Mouse (Mus musculus) liver, adult (tissue): ENCODE results near the gene Zmynd10.

Experiments
- GATA4 ChIP-seq: IDR thresholded peaks from 2 replicates; pipeline ENCODE4 v1.6.1; 2014; ENCODE audit warnings: mild to moderate bottlenecking, low read length; ENCODE audit not compliant: insufficient replicate concordance

Zmynd10 gene

GRCm38 (mm10) chr9:107526198-107527026 lies 20.7 kb upstream of the Zmynd10 start:
- TF ChIP-seq GATA4 = no peak

- TF ChIP-seq GATA4 = peak; percentile 39; the same call in 1 of the 2 replicates
Observed at GRCm38 (mm10) chr9:107533791-107534407, 13.2 kb upstream of the Zmynd10 start, which contains the start of gene Tmem115. Tmem115 (plus strand) TSS chr9:107533945.

- no peak for TF ChIP-seq GATA4
Observed at GRCm38 (mm10) chr9:107534408-107535202, 12.5 kb upstream of the Zmynd10 start.

- TF ChIP-seq GATA4 = no peak
Observed at GRCm38 (mm10) chr9:107538231-107538630, 8.9 kb upstream of the Zmynd10 start.

- no peak for TF ChIP-seq GATA4
Observed at GRCm38 (mm10) chr9:107538711-107539110, 8.4 kb upstream of the Zmynd10 start.

- TF ChIP-seq GATA4 = no peak
Observed at GRCm38 (mm10) chr9:107539940-107540339, 7.2 kb upstream of the Zmynd10 start.

GRCm38 (mm10) chr9:107540420-107540819 lies 6.7 kb upstream of the Zmynd10 start:
- TF ChIP-seq GATA4 = no peak

GRCm38 (mm10) chr9:107541005-107541404 lies 6.1 kb upstream of the Zmynd10 start:
- TF ChIP-seq GATA4 = no peak

GRCm38 (mm10) chr9:107541474-107542351 lies 5.4 kb upstream of the Zmynd10 start, which contains the start of the genes Cyb561d2 and Nprl2:
Cyb561d2 (minus strand) TSS chr9:107542193.
Nprl2 (plus strand) TSS chr9:107542226.
- TF ChIP-seq GATA4 = no peak

GRCm38 (mm10) chr9:107542352-107542686 lies 4.8 kb upstream of the Zmynd10 start:
- no peak for TF ChIP-seq GATA4

GRCm38 (mm10) chr9:107542721-107543120 lies 4.4 kb upstream of the Zmynd10 start:
- no peak for TF ChIP-seq GATA4

- no peak for TF ChIP-seq GATA4
Observed at GRCm38 (mm10) chr9:107543299-107543698, 3.8 kb upstream of the Zmynd10 start.

GRCm38 (mm10) chr9:107544196-107544700 lies 2.9 kb upstream of the Zmynd10 start:
- no peak for TF ChIP-seq GATA4

GRCm38 (mm10) chr9:107544729-107545128 lies 2.4 kb upstream of the Zmynd10 start:
- TF ChIP-seq GATA4 = no peak
